Comparison of ENCODE assay signal across 9 mouse cellular contexts in the genomic region with DNA sequence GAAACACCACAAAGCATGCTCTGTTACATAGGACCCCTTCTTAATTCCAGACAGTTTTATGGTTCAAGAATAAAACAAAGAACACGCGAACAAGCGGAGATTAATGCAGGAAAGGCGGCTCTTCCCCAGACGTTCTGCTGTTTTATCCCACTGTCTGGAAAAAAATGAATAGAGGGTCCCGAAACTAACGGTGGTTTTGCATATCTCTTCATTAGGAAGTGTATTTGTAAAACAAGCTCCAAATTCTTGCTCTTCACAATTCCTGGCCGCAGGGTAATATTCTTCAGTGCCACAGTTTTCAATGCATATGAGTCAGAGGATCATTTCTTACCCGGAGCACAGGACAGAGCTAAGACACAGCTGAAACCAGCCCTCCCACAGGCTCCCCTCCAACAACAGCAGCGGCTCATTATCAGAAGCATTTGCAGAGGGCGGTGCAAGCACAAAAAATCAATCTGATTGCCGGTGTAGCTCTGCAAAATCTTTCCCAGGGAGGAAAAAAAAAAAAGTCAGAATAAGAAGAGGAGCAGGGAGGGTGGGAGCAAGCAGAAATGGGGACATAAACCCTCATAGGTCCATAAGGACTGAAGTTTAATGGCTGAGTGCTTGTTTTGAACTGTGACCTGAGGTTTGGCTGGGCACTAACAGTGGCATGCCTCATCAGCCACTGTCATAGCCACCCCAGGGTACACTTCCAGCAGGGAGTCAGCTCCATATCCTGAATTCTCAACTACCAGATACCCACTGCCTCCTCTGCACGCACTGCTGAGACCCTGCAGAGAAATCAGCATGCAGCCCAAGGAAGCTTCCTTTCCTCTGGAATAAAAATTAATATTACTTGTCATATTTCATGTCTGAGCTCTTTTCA.
DNase-seq lines count a peak whose midpoint lies in the region; ATAC-seq lines count a peak whose summit lies in the region.
"Had no signal": no experiment of that assay in that cellular context is flagged by ENCODE, and none has a peak within 500 bp of the region (broad histone marks: within the 10 kb centered on the region; RNA-seq: fewer than 3 reads in every experiment).

No protein-coding gene starts in this region.

- peak overlapping the region; percentile 69 for H3K27ac ChIP-seq in forebrain, embryonic 15.5 days (replicated peaks)
- H3K27ac ChIP-seq in limb, embryonic 13.5 days = no peak overlapping the region
- H3K27ac ChIP-seq: stomach, embryonic 15.5 days had no signal

- peak overlapping the region; percentile 27 for H3K4me3 ChIP-seq in forebrain, embryonic 15.5 days
- H3K4me3 ChIP-seq in limb, embryonic 13.5 days = 0 out of 2 replicates have a peak overlapping the region, but pooled peaks have one; percentile 14
- H3K4me3 ChIP-seq: stomach, embryonic 15.5 days had no signal

- WGBS in forebrain, embryonic 15.5 days = 3% methylated on average over 13 of the region's 13 CpGs
- 31% methylated on average over 13 of the region's 13 CpGs for WGBS in limb, embryonic 13.5 days

- H3K27me3 ChIP-seq in forebrain, embryonic 15.5 days = no peaks in the 10 kb centered on the region
- no peaks in the 10 kb centered on the region for H3K27me3 ChIP-seq in limb, embryonic 13.5 days
- H3K27me3 ChIP-seq: stomach, embryonic 15.5 days had no signal

- no peaks in the 10 kb centered on the region for H3K9me3 ChIP-seq in forebrain, embryonic 15.5 days
- no peaks in the 10 kb centered on the region for H3K9me3 ChIP-seq in limb, embryonic 13.5 days
- H3K9me3 ChIP-seq: stomach, embryonic 15.5 days had no signal

- H3K4me1 ChIP-seq in forebrain, embryonic 15.5 days = peaks cover 25% of the 10 kb centered on the region
- 0 out of 2 replicates have a peak, but pooled peaks cover 5% of the 10 kb centered on the region for H3K4me1 ChIP-seq in limb, embryonic 13.5 days
- H3K4me1 ChIP-seq: stomach, embryonic 15.5 days had no signal

- H3K9ac ChIP-seq in forebrain, embryonic 15.5 days (replicated peaks) = peak overlapping the region; percentile 44
- H3K9ac ChIP-seq in limb, embryonic 13.5 days = no peak overlapping the region
- H3K9ac ChIP-seq: stomach, embryonic 15.5 days had no signal

- ATAC-seq in forebrain, embryonic 15.5 days (replicated peaks) = peak; percentile 85
- ATAC-seq in limb, embryonic 13.5 days (ENCODE audit: low FRiP score, low read depth) = no peak
- no peak for ATAC-seq in erythroid progenitor cell, adult 5-6 weeks (replicated peaks; ENCODE audit: low FRiP score, poor library complexity, severe bottlenecking)

- no peaks in the 10 kb centered on the region for H3K36me3 ChIP-seq in forebrain, embryonic 15.5 days
- no peaks in the 10 kb centered on the region for H3K36me3 ChIP-seq in limb, embryonic 13.5 days
- H3K36me3 ChIP-seq: stomach, embryonic 15.5 days had no signal

- H3K4me2 ChIP-seq in forebrain, embryonic 15.5 days (replicated peaks) = peak overlapping the region; percentile 36
- H3K4me2 ChIP-seq in limb, embryonic 13.5 days (replicated peaks) = peak overlapping the region; percentile 34
- H3K4me2 ChIP-seq: stomach, embryonic 15.5 days had no signal

- DNase-seq in right cerebral cortex, adult 18-20 months = peak; percentile 30
- no peak for DNase-seq in right cerebral cortex, postnatal 36 days (ENCODE audit: low spot score in 2 of 2)
- peak; percentile 14 for DNase-seq in right cerebral cortex, postnatal 4 days
- no peak for DNase-seq in kidney, adult 8-10 months
- DNase-seq: lung, postnatal 36 days had no signal

Comparison
In these comparisons a context has a peak if more than half of its experiments do, and no peak if none do; other contexts are left out.
1. DNase-seq: peak in right cerebral cortex, adult 18-20 months (single experiment) and right cerebral cortex, postnatal 4 days (single experiment); none in right cerebral cortex, postnatal 36 days (0 of 2) and kidney, adult 8-10 months (0 of 2).